Mouse (Mus musculus): ENCODE measurements around the gene Plekhj1. TPM values are rescaled to one million over a fixed set of nuclear protein-coding genes. Genes with fewer than 3 reads are reported as not detected.

Gene Plekhj1
- polyA plus RNA-seq, 1 experiment from 2014 or later = 146 TPM

DNA sequence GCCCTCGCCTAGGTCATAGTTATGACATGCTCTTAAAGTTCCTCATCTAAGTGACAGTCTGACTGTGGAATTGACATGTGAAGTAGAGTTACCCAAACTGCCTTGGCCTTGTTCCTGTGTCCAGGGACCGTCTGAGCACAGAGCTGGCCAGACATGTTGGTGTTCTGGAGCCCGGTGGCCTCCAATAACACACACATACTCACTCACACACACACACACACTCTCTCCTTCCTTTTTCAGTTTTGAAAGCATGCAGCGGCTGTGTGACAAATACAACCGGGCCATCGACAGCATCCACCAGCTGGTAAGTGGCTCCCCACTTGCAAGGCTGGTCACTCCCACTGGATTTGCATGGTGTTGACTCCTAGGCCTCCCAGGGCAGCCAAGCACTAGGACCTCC, 30.1 kb downstream of the Plekhj1 start:
- no peak overlapping the region for H3K27ac ChIP-seq (replicated peaks)
- H3K4me3 ChIP-seq (replicated peaks) = no peak overlapping the region
- H3K36me3 ChIP-seq = peaks cover 74% of the 10 kb centered on the region
- H3K4me2 ChIP-seq = no peak overlapping the region
- no peaks in the 10 kb centered on the region for H3K9me3 ChIP-seq (replicated peaks)
- WGBS = 89% methylated on average over 6 of the region's 6 CpGs
- no peaks in the 10 kb centered on the region for H3K4me1 ChIP-seq
- no peak for ATAC-seq (ENCODE audit: low FRiP score)
- no peak overlapping the region for H3K9ac ChIP-seq (replicated peaks)
- no peaks in the 10 kb centered on the region for H3K27me3 ChIP-seq (replicated peaks)

DNA sequence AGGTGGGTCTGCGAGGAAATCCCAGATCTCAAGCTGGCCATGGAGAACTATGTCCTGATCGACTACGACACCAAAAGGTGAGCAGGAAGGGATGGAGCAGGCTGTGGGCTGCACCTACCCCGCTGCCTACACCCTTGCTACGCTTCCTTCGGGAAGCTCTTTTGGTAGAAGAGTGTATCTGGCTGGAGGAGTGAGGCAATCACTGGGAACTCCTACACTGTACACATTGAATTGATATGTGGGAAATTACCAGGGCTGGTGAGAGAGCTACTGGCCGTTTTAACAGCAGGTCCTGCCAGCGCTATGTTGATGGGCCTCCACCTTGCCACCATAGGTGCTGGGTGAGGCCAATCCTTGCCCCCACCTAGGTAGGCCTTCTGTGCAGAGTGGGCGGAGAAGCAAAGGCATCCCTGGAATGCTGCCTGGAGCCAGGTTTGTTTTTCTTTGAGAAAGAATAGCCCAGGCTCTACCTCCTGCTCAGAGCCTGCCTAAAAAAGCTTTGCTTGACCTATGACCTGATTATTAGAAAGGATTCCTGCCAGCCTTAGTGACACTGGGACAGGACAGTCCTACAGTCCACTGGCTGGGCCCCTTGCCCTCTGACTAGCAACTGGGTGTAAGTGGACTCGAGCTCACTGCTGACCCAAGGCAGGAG, 32.1 kb downstream of the Plekhj1 start:
- Histone ChIP-seq H3K4me3 (replicated peaks) (no peak overlapping the region), H3K9me3 (replicated peaks) (no peaks in the 10 kb centered on the region), H3K36me3 (peaks cover 53% of the 10 kb centered on the region), H3K27ac (replicated peaks) (no peak overlapping the region), H3K27me3 (replicated peaks) (no peaks in the 10 kb centered on the region), H3K4me2 (no peak overlapping the region), H3K4me1 (peaks cover 14% of the 10 kb centered on the region), H3K9ac (replicated peaks) (no peak overlapping the region)
- WGBS = 87% methylated on average over 10 of the region's 10 CpGs
- ATAC-seq (ENCODE audit: low FRiP score) = no peak

DNA sequence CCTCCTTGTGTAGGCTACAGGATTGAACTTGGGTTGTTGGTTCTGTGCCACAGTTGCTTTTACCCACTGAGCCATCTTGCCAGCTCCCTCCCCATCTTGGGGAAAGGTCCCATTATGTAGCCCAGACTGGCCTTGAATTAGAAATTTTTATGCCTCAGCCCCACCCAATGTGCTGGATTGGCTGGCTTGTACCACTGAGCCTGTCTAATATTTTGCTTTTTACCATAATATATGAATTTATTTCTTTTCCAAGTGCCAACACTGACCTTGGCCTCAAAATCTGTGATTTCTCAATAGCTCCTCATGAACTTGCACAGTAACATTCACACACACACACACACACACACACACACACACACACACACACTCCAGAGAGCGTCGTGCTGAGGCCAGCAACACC, 32.7 kb downstream of the Plekhj1 start:
- ATAC-seq (ENCODE audit: low FRiP score) = no peak
- no peaks in the 10 kb centered on the region for H3K9me3 ChIP-seq (replicated peaks)
- H3K27ac ChIP-seq (replicated peaks) = no peak overlapping the region
- no peak overlapping the region for H3K4me3 ChIP-seq (replicated peaks)
- H3K27me3 ChIP-seq (replicated peaks) = no peaks in the 10 kb centered on the region
- WGBS = 89% methylated on average over 2 of the region's 2 CpGs
- H3K4me1 ChIP-seq = peaks cover 19% of the 10 kb centered on the region
- H3K9ac ChIP-seq (replicated peaks) = no peak overlapping the region
- peaks cover 48% of the 10 kb centered on the region for H3K36me3 ChIP-seq
- no peak overlapping the region for H3K4me2 ChIP-seq

DNA sequence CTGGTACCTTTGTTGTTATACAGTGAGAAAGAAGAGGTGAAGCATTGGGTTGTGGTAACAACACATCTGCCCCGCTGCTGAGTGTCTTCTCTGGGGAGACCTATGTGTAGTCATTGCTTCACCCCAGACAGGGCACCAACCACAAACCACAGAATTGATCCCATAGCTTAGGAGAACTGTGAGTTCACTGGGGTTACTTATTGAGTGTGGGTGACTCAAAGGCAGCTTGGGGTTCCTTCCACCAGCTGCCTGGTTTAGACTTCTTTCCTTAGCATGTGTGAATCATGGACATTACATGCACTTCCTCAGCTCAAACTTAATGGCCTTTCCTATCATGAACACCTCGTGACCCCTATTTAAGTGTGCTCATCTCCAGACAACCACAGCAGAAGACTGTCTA, 34.9 kb downstream of the Plekhj1 start:
- Histone ChIP-seq H3K4me3 (replicated peaks) (no peak overlapping the region), H3K27ac (replicated peaks) (no peak overlapping the region), H3K4me2 (no peak overlapping the region), H3K4me1 (peaks cover 39% of the 10 kb centered on the region), H3K9ac (replicated peaks) (no peak overlapping the region), H3K36me3 (peaks cover 29% of the 10 kb centered on the region), H3K9me3 (replicated peaks) (no peaks in the 10 kb centered on the region), H3K27me3 (replicated peaks) (no peaks in the 10 kb centered on the region)
- ATAC-seq (ENCODE audit: low FRiP score) = no peak
- 96% methylated on average over 2 of the region's 2 CpGs for WGBS

DNA sequence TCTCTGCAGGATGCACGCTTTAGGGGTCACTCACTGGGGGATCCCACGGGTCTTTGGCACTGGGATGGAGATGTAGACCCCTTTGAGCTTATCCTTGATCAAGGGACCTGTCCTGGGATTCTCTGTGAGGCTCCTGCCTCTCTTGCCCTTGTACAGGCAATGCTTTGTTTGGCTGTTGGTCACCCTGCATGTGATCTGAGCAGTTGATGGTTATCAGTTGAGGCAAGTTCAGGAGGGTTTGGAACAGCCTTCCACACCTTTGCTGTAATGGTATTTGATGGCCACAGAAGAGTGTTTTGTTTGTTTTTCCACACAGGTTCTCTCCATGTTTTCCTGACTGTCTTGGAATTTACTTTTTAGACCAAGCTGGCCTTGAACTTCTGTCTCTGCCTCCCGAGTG, 36.6 kb downstream of the Plekhj1 start:
- Histone ChIP-seq H3K9ac (replicated peaks) (no peak overlapping the region), H3K4me1 (peaks cover 56% of the 10 kb centered on the region), H3K4me3 (replicated peaks) (no peak overlapping the region), H3K27me3 (replicated peaks) (no peaks in the 10 kb centered on the region), H3K9me3 (replicated peaks) (no peaks in the 10 kb centered on the region), H3K27ac (replicated peaks) (no peak overlapping the region), H3K36me3 (peaks cover 15% of the 10 kb centered on the region), H3K4me2 (no peak overlapping the region)
- no peak for ATAC-seq (ENCODE audit: low FRiP score)
- WGBS = 66% methylated on average over 3 of the region's 3 CpGs

DNA sequence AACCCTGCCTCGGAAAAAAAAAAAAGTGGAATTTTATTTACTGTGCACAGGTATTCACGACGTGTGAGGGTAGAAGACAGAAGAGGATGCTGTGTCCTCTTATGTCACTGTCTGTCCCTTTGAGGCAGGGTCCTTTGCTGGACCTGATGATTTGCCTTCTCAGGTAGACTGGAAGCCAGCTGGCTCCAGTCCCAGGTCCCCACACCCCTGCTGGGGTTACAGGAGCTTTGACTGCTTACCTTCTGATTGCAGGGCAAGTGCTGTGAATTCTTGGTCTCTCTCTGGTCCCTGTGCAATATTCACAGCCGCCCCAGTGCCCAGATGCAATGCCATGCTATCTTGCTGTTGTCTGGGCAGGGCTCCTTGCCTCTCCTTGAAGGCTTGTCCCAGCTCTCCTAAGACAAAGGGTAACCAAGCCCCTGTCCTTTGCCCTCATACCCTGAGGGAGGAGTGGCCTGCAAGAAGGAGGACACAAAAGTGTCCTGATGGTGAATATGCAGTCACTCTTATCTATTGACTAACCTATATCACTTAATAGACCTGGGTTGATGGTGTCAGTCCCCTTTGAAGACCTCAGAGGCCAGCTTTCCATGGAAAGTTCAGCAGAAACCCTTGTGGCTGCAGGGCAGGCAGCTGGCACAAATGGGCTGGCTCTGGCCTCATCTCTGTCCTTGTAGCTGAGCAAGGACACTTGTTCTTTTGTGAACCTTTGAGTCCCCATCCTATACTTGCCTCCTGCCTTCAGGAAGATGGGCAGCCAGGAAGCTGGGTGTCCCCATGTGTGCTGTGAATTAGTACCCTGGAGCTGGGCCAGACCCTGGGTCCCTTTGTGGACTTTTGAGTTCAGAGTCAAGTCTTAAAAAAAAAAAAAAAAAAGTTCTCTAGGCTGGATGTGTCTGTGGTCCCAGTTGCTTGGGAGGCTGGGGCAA, 37.6 kb downstream of the Plekhj1 start:
- H3K9ac ChIP-seq (replicated peaks) = no peak overlapping the region
- H3K9me3 ChIP-seq (replicated peaks) = no peaks in the 10 kb centered on the region
- no peak overlapping the region for H3K4me2 ChIP-seq
- H3K27ac ChIP-seq (replicated peaks) = no peak overlapping the region
- ATAC-seq (ENCODE audit: low FRiP score) = no peak
- H3K36me3 ChIP-seq = peaks cover 5% of the 10 kb centered on the region; the same call in 1 of the 2 replicates
- no peaks in the 10 kb centered on the region for H3K27me3 ChIP-seq (replicated peaks)
- 92% methylated on average over 4 of the region's 4 CpGs for WGBS
- peaks cover 66% of the 10 kb centered on the region for H3K4me1 ChIP-seq
- H3K4me3 ChIP-seq (replicated peaks) = no peak overlapping the region

DNA sequence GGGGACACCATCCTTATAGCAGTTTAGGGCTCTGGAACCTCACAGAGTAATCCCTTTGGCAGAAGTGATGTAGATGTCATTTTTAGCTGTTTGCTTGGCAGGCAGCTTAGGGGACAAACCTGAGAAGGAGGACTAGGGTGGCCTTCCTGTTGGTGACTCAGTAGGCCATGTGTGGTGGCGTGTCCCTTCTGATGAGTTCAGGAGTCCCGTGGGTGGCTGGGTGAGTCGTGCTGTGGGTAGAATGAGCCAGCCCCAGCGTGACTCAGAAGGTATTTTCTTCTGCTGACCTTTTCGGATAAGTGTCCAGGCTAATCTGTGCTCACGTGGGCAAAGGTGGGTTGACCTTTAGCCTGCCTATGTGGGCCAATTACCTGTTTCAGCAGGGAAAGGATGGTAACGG, 39.8 kb downstream of the Plekhj1 start:
- H3K4me3 ChIP-seq (replicated peaks) = no peak overlapping the region
- no peak for ATAC-seq (ENCODE audit: low FRiP score)
- H3K36me3 ChIP-seq = no peaks in the 10 kb centered on the region
- H3K4me2 ChIP-seq = no peak overlapping the region
- WGBS = 90% methylated on average over 7 of the region's 7 CpGs
- H3K27ac ChIP-seq (replicated peaks) = no peak overlapping the region
- H3K9me3 ChIP-seq (replicated peaks) = no peaks in the 10 kb centered on the region
- no peaks in the 10 kb centered on the region for H3K27me3 ChIP-seq (replicated peaks)
- H3K9ac ChIP-seq (replicated peaks) = 0 out of 2 replicates have a peak overlapping the region, but pooled peaks have one; percentile 21
- H3K4me1 ChIP-seq = peaks cover 74% of the 10 kb centered on the region

DNA sequence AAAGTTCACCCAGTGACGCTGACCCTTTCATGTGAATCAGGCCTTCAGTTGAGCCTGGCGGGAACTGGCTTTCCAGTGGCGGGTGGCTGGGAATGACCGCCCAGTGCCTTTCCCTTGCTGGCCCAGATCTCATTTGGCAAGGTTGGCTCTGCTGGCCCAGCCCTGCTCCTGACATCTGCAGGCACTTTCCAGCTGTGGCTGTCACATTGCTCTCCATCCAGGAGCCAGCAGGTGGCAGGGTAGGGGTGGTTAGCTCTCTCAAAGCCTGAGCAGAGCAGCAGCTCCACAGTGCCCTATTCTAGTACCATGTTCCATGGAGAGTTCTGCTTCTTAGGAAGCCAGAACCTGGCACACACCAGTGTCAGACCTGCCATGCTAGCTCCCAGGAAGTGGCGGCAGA, 40.7 kb downstream of the Plekhj1 start:
- H3K4me2 ChIP-seq = peak overlapping the region; percentile 89
- H3K9me3 ChIP-seq (replicated peaks) = no peaks in the 10 kb centered on the region
- H3K4me3 ChIP-seq (replicated peaks) = peak overlapping the region; percentile 73; the same call in 1 of the 2 replicates
- no peaks in the 10 kb centered on the region for H3K27me3 ChIP-seq (replicated peaks)
- peak overlapping the region; percentile 21; the same call in 1 of the 2 replicates for H3K9ac ChIP-seq (replicated peaks)
- 0 out of 2 replicates have a peak overlapping the region, but pooled peaks have one; percentile 28 for H3K27ac ChIP-seq (replicated peaks)
- H3K36me3 ChIP-seq = no peaks in the 10 kb centered on the region
- no peak for ATAC-seq (ENCODE audit: low FRiP score)
- peaks cover 69% of the 10 kb centered on the region for H3K4me1 ChIP-seq
- 38% methylated on average over 5 of the region's 5 CpGs for WGBS

DNA sequence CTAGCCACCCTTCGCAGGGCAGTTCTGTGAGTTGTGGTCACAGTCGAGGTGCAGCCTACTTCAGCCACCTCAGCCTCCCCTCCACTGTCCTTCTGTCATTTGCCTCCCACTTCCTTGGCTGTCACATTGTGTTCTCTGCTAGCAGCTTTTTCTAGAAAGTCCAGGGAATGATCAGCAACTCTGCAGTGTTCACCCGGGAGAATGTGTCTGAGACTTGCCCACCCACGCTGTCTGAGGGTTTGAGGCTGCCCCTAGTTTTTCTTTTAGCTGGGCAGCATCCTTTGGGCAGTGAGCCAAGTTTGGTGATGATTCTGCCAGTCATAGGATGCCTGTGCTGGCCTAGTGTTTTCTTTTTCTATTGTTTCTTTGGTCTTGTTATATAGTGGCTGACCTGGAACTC, 41.5 kb downstream of the Plekhj1 start:
- no peak for ATAC-seq (ENCODE audit: low FRiP score)
- no peaks in the 10 kb centered on the region for H3K36me3 ChIP-seq
- WGBS = 70% methylated on average over 4 of the region's 4 CpGs
- no peaks in the 10 kb centered on the region for H3K9me3 ChIP-seq (replicated peaks)
- no peaks in the 10 kb centered on the region for H3K27me3 ChIP-seq (replicated peaks)
- H3K4me2 ChIP-seq = peak overlapping the region; percentile 89
- 0 out of 2 replicates have a peak overlapping the region, but pooled peaks have one; percentile 28 for H3K27ac ChIP-seq (replicated peaks)
- H3K4me3 ChIP-seq (replicated peaks) = peak overlapping the region; percentile 73
- H3K9ac ChIP-seq (replicated peaks) = peak overlapping the region; percentile 92; the same call in 1 of the 2 replicates
- peaks cover 71% of the 10 kb centered on the region for H3K4me1 ChIP-seq

DNA sequence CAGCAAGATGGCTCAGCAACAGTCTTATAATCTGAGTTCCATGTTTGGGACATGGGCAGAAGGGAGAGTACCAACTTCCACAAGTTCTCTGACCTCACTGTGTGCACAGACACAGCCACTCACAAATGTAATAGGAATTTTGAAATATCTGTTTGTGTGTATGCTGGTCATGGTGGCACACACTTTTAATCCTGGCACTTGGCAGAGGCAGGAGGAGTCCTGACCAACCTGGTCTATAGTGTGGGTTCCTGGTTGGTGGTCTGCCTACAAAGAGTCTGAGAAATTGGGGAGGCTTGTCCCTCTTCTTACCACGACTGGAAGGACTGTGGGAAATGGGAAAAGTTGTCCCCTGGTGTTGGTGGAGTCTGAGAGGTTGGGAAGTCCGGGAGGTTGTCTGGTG, 41.9 kb downstream of the Plekhj1 start:
- peak overlapping the region; percentile 73 for H3K4me3 ChIP-seq (replicated peaks)
- no peaks in the 10 kb centered on the region for H3K9me3 ChIP-seq (replicated peaks)
- ATAC-seq (ENCODE audit: low FRiP score) = no peak
- H3K4me2 ChIP-seq = peak overlapping the region; percentile 89
- H3K27me3 ChIP-seq (replicated peaks) = no peaks in the 10 kb centered on the region
- H3K36me3 ChIP-seq = no peaks in the 10 kb centered on the region
- H3K9ac ChIP-seq (replicated peaks) = peak overlapping the region; percentile 92
- WGBS = 53% methylated on average over 2 of the region's 2 CpGs
- H3K4me1 ChIP-seq = peaks cover 72% of the 10 kb centered on the region
- no peak overlapping the region for H3K27ac ChIP-seq (replicated peaks)

DNA sequence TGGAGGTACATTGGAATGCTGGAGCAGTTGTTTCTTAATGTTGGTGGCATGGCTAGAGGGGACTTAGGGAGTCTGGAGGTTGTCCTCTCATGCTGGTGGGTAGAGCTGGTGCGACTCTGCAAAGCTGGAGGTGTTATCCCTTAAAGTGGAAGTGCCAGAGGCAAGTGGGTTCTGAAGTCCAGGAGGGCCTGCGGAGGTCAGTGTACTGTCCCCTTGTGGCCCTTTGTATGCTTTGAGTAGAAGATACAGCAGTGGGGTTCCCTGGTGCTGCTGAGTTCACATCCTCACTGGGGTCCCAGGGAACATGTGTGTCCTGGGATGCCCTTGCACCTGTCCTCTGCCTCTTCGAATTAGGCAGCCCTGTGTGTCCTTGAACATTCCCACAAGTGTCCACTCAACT, 42.3 kb downstream of the Plekhj1 start:
- 31% methylated on average over 3 of the region's 3 CpGs for WGBS
- ATAC-seq (ENCODE audit: low FRiP score) = no peak
- H3K9ac ChIP-seq (replicated peaks) = peak overlapping the region; percentile 92

More for the DNA sequence above, 42.3 kb downstream of the Plekhj1 start:
- no peaks in the 10 kb centered on the region for H3K27me3 ChIP-seq (replicated peaks)
- no peaks in the 10 kb centered on the region for H3K36me3 ChIP-seq
- H3K9me3 ChIP-seq (replicated peaks) = no peaks in the 10 kb centered on the region
- peak overlapping the region; percentile 73 for H3K4me3 ChIP-seq (replicated peaks)
- no peak overlapping the region for H3K27ac ChIP-seq (replicated peaks)
- peaks cover 70% of the 10 kb centered on the region for H3K4me1 ChIP-seq
- H3K4me2 ChIP-seq = peak overlapping the region; percentile 89

Data from neural tube, embryonic 15.5 days (tissue).